Mouse (Mus musculus): ENCODE data around the gene Bco2.

The Bco2 gene

GRCm38 (mm10) chr9:50593544-50593943, 38.6 kb upstream of the Bco2 start:
- Histone ChIP-seq H3K27me3 (ENCODE audit: insufficient read depth, low read length) (peaks cover 3% of the 10 kb centered on the region; the same call in 1 of the 2 replicates), H3K9me3 (ENCODE audit: low read length) (no peaks in the 10 kb centered on the region), H3K36me3 (ENCODE audit: insufficient read depth, low read length) (peaks cover 36% of the 10 kb centered on the region), H3K4me1 (replicated peaks; ENCODE audit: low read depth, low read length) (peaks cover 7% of the 10 kb centered on the region; the same call in 1 of the 2 replicates), H3K4me3 (replicated peaks; ENCODE audit: low read length) (no peak overlapping the region)
- TF ChIP-seq POU5F1 (IDR thresholded peaks at IDR 0.05; ENCODE audit: borderline replicate concordance, low read length) (no peak), CTCF (conservative IDR thresholded peaks at IDR 0.05; ENCODE audit: low read length) (peak; percentile 76)

- peaks cover 7% of the 10 kb centered on the region; the same call in 1 of the 2 replicates for H3K4me1 ChIP-seq (replicated peaks; ENCODE audit: low read depth, low read length)
- no peak overlapping the region for H3K4me3 ChIP-seq (replicated peaks; ENCODE audit: low read length)
- H3K36me3 ChIP-seq (ENCODE audit: insufficient read depth, low read length), result peaks cover 30% of the 10 kb centered on the region
- TF ChIP-seq CTCF (conservative IDR thresholded peaks at IDR 0.05; ENCODE audit: low read length), result no peak
- TF ChIP-seq NANOG (IDR thresholded peaks at IDR 0.05; ENCODE audit: borderline replicate concordance, low read length), result no peak
- TF ChIP-seq POU5F1 (IDR thresholded peaks at IDR 0.05; ENCODE audit: borderline replicate concordance, low read length), result no peak
- no peaks in the 10 kb centered on the region for H3K9me3 ChIP-seq (ENCODE audit: low read length)
- peaks cover 3% of the 10 kb centered on the region; the same call in 1 of the 2 replicates for H3K27me3 ChIP-seq (ENCODE audit: insufficient read depth, low read length)
Measured at GRCm38 (mm10) chr9:50592955-50593354, 38.0 kb upstream of the Bco2 start.

GRCm38 (mm10) chr9:50590856-50591518, 36.0 kb upstream of the Bco2 start:
- Histone ChIP-seq H3K27me3 (ENCODE audit: insufficient read depth, low read length) (peaks cover 3% of the 10 kb centered on the region; the same call in 1 of the 2 replicates), H3K9me3 (ENCODE audit: low read length) (no peaks in the 10 kb centered on the region), H3K36me3 (ENCODE audit: insufficient read depth, low read length) (peaks cover 10% of the 10 kb centered on the region), H3K4me3 (replicated peaks; ENCODE audit: low read length) (no peak overlapping the region), H3K4me1 (replicated peaks; ENCODE audit: low read depth, low read length) (peaks cover 7% of the 10 kb centered on the region; the same call in 1 of the 2 replicates)
- no peak for TF ChIP-seq POU5F1 (IDR thresholded peaks at IDR 0.05; ENCODE audit: borderline replicate concordance, low read length)
- no peak for TF ChIP-seq NANOG (IDR thresholded peaks at IDR 0.05; ENCODE audit: borderline replicate concordance, low read length)
- no peak for TF ChIP-seq CTCF (conservative IDR thresholded peaks at IDR 0.05; ENCODE audit: low read length)

- Histone ChIP-seq H3K27me3 (ENCODE audit: insufficient read depth, low read length) (peaks cover 4% of the 10 kb centered on the region; the same call in 1 of the 2 replicates), H3K36me3 (ENCODE audit: insufficient read depth, low read length) (no peaks in the 10 kb centered on the region), H3K4me3 (replicated peaks; ENCODE audit: low read length) (no peak overlapping the region), H3K4me1 (replicated peaks; ENCODE audit: low read depth, low read length) (no peaks in the 10 kb centered on the region), H3K9me3 (ENCODE audit: low read length) (no peaks in the 10 kb centered on the region)
- TF ChIP-seq CTCF (conservative IDR thresholded peaks at IDR 0.05; ENCODE audit: low read length) (no peak), NANOG (IDR thresholded peaks at IDR 0.05; ENCODE audit: borderline replicate concordance, low read length) (no peak), POU5F1 (IDR thresholded peaks at IDR 0.05; ENCODE audit: borderline replicate concordance, low read length) (no peak)
Measured at GRCm38 (mm10) chr9:50586955-50587354, 32.0 kb upstream of the Bco2 start.

GRCm38 (mm10) chr9:50585145-50585818, 30.3 kb upstream of the Bco2 start:
- Histone ChIP-seq H3K4me3 (replicated peaks; ENCODE audit: low read length) (no peak overlapping the region), H3K36me3 (ENCODE audit: insufficient read depth, low read length) (no peaks in the 10 kb centered on the region), H3K27me3 (ENCODE audit: insufficient read depth, low read length) (peaks cover 5% of the 10 kb centered on the region; the same call in 1 of the 2 replicates), H3K9me3 (ENCODE audit: low read length) (no peaks in the 10 kb centered on the region), H3K4me1 (replicated peaks; ENCODE audit: low read depth, low read length) (no peaks in the 10 kb centered on the region)
- TF ChIP-seq NANOG (IDR thresholded peaks at IDR 0.05; ENCODE audit: borderline replicate concordance, low read length) (no peak), POU5F1 (IDR thresholded peaks at IDR 0.05; ENCODE audit: borderline replicate concordance, low read length) (no peak), CTCF (conservative IDR thresholded peaks at IDR 0.05; ENCODE audit: low read length) (no peak)

- Histone ChIP-seq H3K36me3 (ENCODE audit: insufficient read depth, low read length) (no peaks in the 10 kb centered on the region), H3K4me3 (replicated peaks; ENCODE audit: low read length) (no peak overlapping the region), H3K27me3 (ENCODE audit: insufficient read depth, low read length) (peaks cover 9% of the 10 kb centered on the region; the same call in 1 of the 2 replicates), H3K4me1 (replicated peaks; ENCODE audit: low read depth, low read length) (peaks cover 4% of the 10 kb centered on the region), H3K9me3 (ENCODE audit: low read length) (no peaks in the 10 kb centered on the region)
- TF ChIP-seq POU5F1 (IDR thresholded peaks at IDR 0.05; ENCODE audit: borderline replicate concordance, low read length) (no peak), CTCF (conservative IDR thresholded peaks at IDR 0.05; ENCODE audit: low read length) (no peak), NANOG (IDR thresholded peaks at IDR 0.05; ENCODE audit: borderline replicate concordance, low read length) (no peak)
Measured at GRCm38 (mm10) chr9:50580370-50580769, 25.4 kb upstream of the Bco2 start.

GRCm38 (mm10) chr9:50569599-50570525, 14.9 kb upstream of the Bco2 start:
- Histone ChIP-seq H3K36me3 (ENCODE audit: insufficient read depth, low read length) (no peaks in the 10 kb centered on the region), H3K9me3 (ENCODE audit: low read length) (no peaks in the 10 kb centered on the region)

GRCm38 (mm10) chr9:50567881-50568280, 12.9 kb upstream of the Bco2 start:
- TF ChIP-seq NANOG (IDR thresholded peaks at IDR 0.05; ENCODE audit: borderline replicate concordance, low read length) (no peak), CTCF (conservative IDR thresholded peaks at IDR 0.05; ENCODE audit: low read length) (no peak), POU5F1 (IDR thresholded peaks at IDR 0.05; ENCODE audit: borderline replicate concordance, low read length) (no peak)
- Histone ChIP-seq H3K27me3 (ENCODE audit: insufficient read depth, low read length) (peaks cover 10% of the 10 kb centered on the region; the same call in 1 of the 2 replicates), H3K36me3 (ENCODE audit: insufficient read depth, low read length) (no peaks in the 10 kb centered on the region), H3K4me1 (replicated peaks; ENCODE audit: low read depth, low read length) (no peaks in the 10 kb centered on the region), H3K4me3 (replicated peaks; ENCODE audit: low read length) (no peak overlapping the region), H3K9me3 (ENCODE audit: low read length) (no peaks in the 10 kb centered on the region)

More at GRCm38 (mm10) chr9:50569599-50570525, 14.9 kb upstream of the Bco2 start:
- TF ChIP-seq POU5F1 (IDR thresholded peaks at IDR 0.05; ENCODE audit: borderline replicate concordance, low read length), result no peak
- no peak for TF ChIP-seq NANOG (IDR thresholded peaks at IDR 0.05; ENCODE audit: borderline replicate concordance, low read length)
- no peak for TF ChIP-seq CTCF (conservative IDR thresholded peaks at IDR 0.05; ENCODE audit: low read length)
- no peaks in the 10 kb centered on the region for H3K4me1 ChIP-seq (replicated peaks; ENCODE audit: low read depth, low read length)
- H3K4me3 ChIP-seq (replicated peaks; ENCODE audit: low read length), result no peak overlapping the region
- peaks cover 16% of the 10 kb centered on the region for H3K27me3 ChIP-seq (ENCODE audit: insufficient read depth, low read length)

All from E14TG2a.4 (cell line).